Mouse (Mus musculus) urinary bladder, postnatal 14 days (tissue): Measurements from ENCODE around the gene Eif4b.

Experiments
- DNase-seq: peaks from one replicate; pipeline ENCODE4 v3.0.0; 2021; ENCODE audit warnings: low spot score

Gene Eif4b

DNA sequence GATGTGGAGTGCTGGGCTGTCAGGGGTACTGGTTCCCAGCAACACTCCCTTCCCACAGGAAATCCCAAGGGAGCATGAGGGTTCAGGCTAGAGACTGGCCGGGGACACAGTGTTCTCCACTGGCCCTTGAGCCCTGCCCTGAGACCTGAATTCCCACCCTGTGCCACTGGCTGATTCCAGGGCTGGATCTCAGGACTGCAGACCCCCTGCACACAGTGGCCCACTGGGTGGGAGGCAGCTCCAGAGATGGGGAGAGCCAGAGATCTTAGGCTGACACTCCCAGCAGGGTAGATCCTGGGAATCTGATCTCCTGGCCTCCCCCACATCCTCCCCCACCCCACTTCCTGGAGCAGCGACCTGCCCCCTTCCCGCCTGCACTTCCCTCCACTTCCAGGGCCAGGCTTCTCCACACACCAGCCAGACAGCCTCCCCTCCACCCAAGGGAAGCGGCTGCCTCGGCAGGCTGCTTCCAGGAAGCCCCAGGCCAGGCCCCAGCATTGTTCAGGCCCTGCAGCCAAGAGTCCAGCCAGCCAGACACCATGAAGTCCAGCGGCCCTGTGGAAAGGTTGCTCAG is 29.1 kb downstream of the Eif4b start:
- peak; percentile 55 for DNase-seq

- DNase-seq, result peak; percentile 56
Observed at GRCm38 (mm10) chr15:102103371-102103946, 29.9 kb downstream of the Eif4b start.

DNA sequence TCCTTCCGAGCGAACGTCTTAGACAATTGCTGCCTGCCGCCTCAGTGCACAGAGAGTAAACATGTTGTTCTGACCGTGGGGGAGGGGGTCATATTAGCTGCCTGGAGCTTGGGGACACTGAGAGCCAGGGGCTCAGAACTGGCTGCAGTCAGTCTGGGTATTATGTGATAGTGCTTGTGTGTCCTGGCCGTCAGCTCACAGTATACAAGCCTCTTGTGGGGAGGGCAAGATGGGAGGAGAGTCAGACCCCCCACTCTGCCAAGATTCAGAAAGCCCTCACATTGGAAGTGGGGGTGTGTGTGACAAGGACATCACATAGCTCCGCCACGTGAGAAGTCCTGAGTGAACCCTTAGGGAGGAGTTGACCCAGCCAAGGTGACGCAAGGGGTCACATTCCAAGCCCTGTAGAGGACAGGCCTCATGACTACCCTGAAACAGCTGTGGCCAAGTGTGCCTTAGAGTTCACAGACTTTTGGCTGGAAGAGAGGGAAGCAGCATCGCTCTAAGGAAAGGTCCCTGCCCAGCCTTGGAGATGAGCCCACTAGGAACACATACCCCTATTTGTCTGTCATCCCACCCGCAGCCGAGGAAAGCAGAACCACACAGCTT is 30.5 kb downstream of the Eif4b start:
- DNase-seq, result peak; percentile 75

- peak; percentile 82 for DNase-seq
Observed at GRCm38 (mm10) chr15:102105360-102105759, 31.8 kb downstream of the Eif4b start.

GRCm38 (mm10) chr15:102105764-102106730 is 32.5 kb downstream of the Eif4b start:
- peak; percentile 44 for DNase-seq

DNA sequence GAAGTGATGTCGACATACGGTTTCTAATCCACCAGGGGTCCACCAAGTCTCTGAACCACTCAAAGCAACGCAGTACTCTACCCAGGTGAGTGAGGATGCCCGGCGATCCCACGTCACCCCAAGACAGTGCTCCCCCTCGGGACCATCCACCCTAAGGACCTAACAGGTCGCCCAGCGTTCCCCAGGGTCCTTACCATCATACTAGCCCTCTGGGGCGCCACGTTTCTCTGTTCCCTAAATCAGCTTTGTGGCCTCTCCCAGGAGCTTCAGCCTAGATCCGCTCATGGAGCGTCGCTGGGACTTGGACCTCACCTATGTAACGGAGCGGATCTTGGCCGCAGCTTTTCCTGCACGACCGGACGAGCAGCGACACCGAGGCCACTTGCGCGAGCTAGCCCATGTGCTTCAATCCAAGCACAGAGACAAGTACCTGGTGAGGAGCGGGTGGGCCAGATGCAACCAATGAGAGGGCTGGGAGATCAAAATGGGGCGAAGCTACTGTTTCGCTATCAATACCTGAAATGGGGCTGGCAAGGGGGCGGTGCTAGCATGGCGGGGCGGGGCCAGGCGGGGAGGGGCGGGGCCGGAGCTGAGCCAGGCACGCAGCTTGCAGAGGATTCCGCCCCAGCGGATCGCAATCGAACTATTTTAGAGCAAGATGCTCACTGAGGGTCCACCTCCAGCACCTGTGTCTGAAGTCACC is 33.3 kb downstream of the Eif4b start:
- peak; percentile 46 for DNase-seq

GRCm38 (mm10) chr15:102107689-102108573 is 34.4 kb downstream of the Eif4b start:
- peak; percentile 78 for DNase-seq

DNA sequence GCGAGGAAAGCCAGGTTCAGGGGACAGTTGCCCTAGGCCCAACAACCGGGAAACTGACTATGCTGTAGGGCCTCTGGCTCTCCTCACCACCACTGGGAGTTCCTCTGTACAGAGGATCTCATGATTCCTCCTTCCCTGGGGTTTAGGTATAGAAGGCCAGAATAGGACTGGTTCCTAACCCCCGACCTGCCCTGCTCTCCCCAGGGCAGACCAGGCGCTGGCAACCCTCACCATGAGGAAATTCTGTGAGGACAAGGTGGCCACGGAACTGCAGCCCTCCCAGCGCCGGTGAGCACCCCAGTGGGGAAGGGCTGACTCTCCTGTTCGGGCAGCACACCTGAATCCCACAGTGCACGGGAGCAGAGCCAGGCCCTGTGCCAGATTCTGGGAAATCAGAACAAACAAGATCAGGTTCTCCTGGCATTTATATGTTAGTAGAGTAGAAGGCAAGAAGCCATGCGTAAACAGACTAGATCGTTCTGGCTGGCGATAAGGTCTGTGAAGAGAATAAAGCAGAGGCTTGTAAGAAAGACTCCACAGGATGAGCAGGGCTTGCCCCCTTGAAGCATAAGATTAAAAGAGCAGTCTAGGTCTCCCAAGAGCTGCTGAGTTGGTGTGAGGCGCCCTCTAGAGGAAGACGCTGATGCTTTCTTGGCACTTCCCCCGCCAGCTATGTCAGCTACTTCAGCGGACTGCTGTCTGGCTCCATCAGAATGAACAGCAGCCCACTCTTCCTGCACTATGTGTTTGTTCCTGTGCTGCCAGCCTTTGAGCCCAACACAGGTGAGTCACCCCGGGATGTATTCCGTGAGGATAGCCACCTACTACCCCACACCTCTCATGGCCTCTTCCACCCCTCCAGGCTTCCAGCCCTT is 35.3 kb downstream of the Eif4b start:
- peak; percentile 81 for DNase-seq

GRCm38 (mm10) chr15:102110271-102110670 is 36.7 kb downstream of the Eif4b start:
- DNase-seq, result no peak

GRCm38 (mm10) chr15:102110701-102111494 is 37.3 kb downstream of the Eif4b start:
- DNase-seq, result no peak

DNA sequence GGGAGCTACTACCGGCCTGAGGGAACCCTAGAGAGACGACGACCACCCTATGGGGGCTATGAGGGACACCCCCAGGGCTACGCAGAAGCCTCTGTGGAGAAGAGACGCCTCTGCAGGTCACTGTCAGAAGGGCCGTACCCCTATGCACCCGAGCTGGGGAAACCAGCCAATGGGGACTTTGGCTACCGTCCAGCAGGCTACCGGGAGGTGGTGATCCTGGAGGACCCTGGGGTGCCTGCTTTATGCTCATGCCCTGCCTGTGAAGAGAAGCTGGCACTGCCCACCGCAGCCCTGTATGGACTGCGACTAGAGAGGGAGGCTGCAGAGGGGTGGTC is 37.9 kb downstream of the Eif4b start:
- no peak for DNase-seq

DNA sequence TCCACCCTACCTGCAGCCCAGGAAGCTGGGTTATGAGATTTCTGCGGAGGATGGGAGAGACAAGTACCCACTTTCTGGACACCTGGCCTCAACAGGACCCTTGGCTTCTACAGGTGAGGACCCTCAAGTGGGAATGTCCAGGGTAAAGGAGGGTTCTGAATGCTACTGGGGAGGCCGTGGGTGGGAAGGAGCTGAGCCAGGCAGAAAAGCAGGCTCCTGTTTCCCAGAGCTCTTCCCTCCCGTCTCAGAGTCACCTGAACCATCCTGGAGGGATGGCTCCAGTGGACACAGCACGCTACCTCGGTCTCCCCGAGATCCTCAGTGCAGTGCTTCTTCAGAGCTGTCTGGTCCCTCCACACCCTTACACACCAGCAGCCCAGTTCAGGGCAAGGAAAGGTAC is 38.6 kb downstream of the Eif4b start:
- DNase-seq, result no peak

- no peak for DNase-seq
Observed at GRCm38 (mm10) chr15:102112827-102113226, 39.3 kb downstream of the Eif4b start.

DNA sequence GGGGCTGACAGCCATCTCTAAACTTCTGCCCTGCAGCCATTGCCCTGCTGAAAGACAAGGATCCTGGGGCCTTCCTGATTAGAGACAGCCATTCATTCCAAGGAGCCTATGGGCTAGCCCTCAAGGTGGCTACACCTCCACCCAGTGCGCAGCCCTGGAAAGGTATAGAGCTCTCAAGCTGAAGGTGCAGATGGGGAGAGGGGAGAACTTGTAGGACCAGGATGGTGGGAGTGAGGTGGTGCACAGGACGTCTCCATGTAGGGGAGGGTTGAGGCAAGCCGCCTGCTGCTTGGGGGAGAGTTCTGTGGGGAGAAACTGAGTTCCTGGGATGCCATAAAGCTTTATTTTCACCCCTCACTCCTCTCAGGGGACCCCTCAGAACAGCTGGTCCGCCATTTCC is 40.1 kb downstream of the Eif4b start:
- no peak for DNase-seq

DNA sequence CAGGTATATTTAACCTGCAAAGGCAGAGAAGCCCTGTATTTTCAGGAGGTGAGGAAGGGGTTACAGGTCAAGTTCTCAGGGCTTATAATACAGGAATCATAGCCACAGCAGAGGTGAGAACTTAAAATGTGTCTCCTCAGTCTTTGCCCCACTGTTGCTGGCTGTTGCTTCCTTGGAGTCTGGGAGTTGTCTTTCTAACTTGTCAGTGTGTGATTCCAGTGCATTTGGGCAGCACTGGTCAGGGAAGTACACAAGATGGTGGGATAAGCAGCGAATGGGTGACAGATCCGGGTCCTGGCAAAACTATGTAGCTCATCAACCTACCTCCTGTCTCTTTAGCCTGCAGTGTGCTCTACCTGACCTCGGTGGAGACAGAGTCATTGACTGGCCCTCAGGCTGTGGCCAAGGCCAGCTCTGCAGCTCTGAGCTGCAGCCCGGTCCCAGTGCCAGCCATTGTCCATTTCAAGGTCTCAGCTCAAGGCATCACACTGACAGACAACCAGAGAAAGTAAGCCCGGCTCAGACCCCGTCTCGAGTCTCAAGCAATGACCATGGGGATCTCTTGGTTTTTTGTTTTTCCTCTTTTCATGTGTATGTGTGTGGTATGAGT is 41.2 kb downstream of the Eif4b start:
- DNase-seq, result no peak

GRCm38 (mm10) chr15:102115731-102116231 is 42.2 kb downstream of the Eif4b start:
- no peak for DNase-seq

DNA sequence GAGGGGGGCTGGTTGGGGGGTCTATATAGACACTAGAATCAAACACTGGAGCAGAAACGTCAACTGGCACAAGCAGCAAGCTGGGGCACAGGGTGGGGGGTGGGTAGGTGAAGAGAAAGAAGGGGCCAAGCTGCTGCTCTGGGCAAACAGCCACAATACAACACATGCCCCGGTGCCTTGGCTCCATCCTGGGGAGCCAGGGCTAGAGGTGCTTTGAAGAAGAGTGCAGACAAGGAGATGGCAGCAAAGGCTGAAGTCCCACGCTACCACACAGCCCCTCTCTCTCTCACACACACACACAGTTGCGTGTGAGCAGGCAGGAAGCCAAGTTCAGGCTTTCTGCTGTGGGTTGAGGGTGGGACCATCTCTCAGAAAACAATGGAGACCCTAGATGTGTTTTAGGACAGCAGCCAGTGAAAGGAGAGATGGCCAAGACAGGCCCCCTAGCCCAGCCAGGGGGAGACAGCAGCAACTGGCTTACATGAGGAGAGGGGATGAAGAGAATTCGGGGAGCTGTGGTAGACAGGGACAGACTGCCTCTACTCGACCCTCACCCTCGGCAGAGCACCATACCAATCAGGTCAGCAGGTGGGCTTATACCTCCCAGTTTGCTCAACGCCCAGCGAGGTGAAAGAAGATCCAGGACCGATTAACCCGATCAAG is 43.3 kb downstream of the Eif4b start:
- no peak for DNase-seq
